Mouse (Mus musculus): ENCODE results near the gene Dcaf4. TPM values are rescaled to one million over a fixed set of nuclear protein-coding genes. Genes with fewer than 3 reads are reported as not detected.

The Dcaf4 gene
- polyA plus RNA-seq, 1 experiment from 2014 or later: 25.1 TPM

- TF ChIP-seq CTCF (IDR thresholded peaks at IDR 0.05; ENCODE audit: low read depth): no peak
- under 1% methylated on average over 29 of the region's 29 CpGs for WGBS
- ATAC-seq (ENCODE audit: insufficient read depth): no peak
These were observed 31.9 kb upstream of the Dcaf4 start for GRCm38 (mm10) chr12:83488211-83488941.

GRCm38 (mm10) chr12:83489748-83490147 is 30.5 kb upstream of the Dcaf4 start:
- no peaks in the 10 kb centered on the region for H3K36me3 ChIP-seq (ENCODE audit: insufficient read depth)
- WGBS: 38% methylated on average over 2 of the region's 2 CpGs
- H3K9ac ChIP-seq: no peak overlapping the region
- no peak overlapping the region for H3K4me3 ChIP-seq (ENCODE audit: low read depth, low read length)
- H3K4me2 ChIP-seq: no peak overlapping the region
- H3K27me3 ChIP-seq (ENCODE audit: insufficient read depth, low read length): peaks cover 21% of the 10 kb centered on the region
- H3K4me1 ChIP-seq (ENCODE audit: insufficient read depth): 0 out of 2 replicates have a peak, but pooled peaks cover 3% of the 10 kb centered on the region
- H3K9me3 ChIP-seq (ENCODE audit: low read depth, low read length): peaks cover 7% of the 10 kb centered on the region; the same call in 1 of the 2 replicates
- DNase-seq (no peak), ATAC-seq (ENCODE audit: insufficient read depth) (no peak)
- H3K27ac ChIP-seq (ENCODE audit: low read depth): no peak overlapping the region
- no peak for TF ChIP-seq CTCF (IDR thresholded peaks at IDR 0.05; ENCODE audit: low read depth)

More at GRCm38 (mm10) chr12:83488211-83488941, 31.9 kb upstream of the Dcaf4 start:
- Histone ChIP-seq H3K4me1 (ENCODE audit: insufficient read depth) (0 out of 2 replicates have a peak, but pooled peaks cover 3% of the 10 kb centered on the region), H3K4me2 (peak overlapping the region; percentile 99), H3K4me3 (ENCODE audit: low read depth, low read length) (peak overlapping the region; percentile 64), H3K9me3 (ENCODE audit: low read depth, low read length) (peaks cover 7% of the 10 kb centered on the region; the same call in 1 of the 2 replicates), H3K9ac (peak overlapping the region; percentile 34; the same call in 1 of the 2 replicates), H3K27ac (ENCODE audit: low read depth) (no peak overlapping the region), H3K36me3 (ENCODE audit: insufficient read depth) (no peaks in the 10 kb centered on the region), H3K27me3 (ENCODE audit: insufficient read depth, low read length) (peaks cover 33% of the 10 kb centered on the region)
- peak; percentile 38 for DNase-seq

GRCm38 (mm10) chr12:83491609-83492008 is 28.7 kb upstream of the Dcaf4 start:
- Histone ChIP-seq H3K27me3 (ENCODE audit: insufficient read depth, low read length) (peaks cover 4% of the 10 kb centered on the region), H3K9me3 (ENCODE audit: low read depth, low read length) (peaks cover 7% of the 10 kb centered on the region; the same call in 1 of the 2 replicates), H3K36me3 (ENCODE audit: insufficient read depth) (no peaks in the 10 kb centered on the region), H3K27ac (ENCODE audit: low read depth) (no peak overlapping the region), H3K4me3 (ENCODE audit: low read depth, low read length) (no peak overlapping the region), H3K4me1 (ENCODE audit: insufficient read depth) (no peaks in the 10 kb centered on the region), H3K9ac (no peak overlapping the region), H3K4me2 (no peak overlapping the region)
- ATAC-seq (ENCODE audit: insufficient read depth) (no peak), DNase-seq (peak; percentile 18)
- TF ChIP-seq CTCF (IDR thresholded peaks at IDR 0.05; ENCODE audit: low read depth): peak; percentile 56
- 70% methylated on average over 1 of the region's 1 CpGs for WGBS

GRCm38 (mm10) chr12:83492808-83493207 is 27.5 kb upstream of the Dcaf4 start:
- WGBS: 68% methylated on average over 3 of the region's 3 CpGs

GRCm38 (mm10) chr12:83494196-83494595 is 26.1 kb upstream of the Dcaf4 start:
- no peak overlapping the region for H3K9ac ChIP-seq
- peaks cover 4% of the 10 kb centered on the region; the same call in 1 of the 2 replicates for H3K27me3 ChIP-seq (ENCODE audit: insufficient read depth, low read length)
- H3K27ac ChIP-seq (ENCODE audit: low read depth): no peak overlapping the region
- H3K36me3 ChIP-seq (ENCODE audit: insufficient read depth): no peaks in the 10 kb centered on the region
- H3K4me2 ChIP-seq: no peak overlapping the region
- no peaks in the 10 kb centered on the region for H3K4me1 ChIP-seq (ENCODE audit: insufficient read depth)
- H3K4me3 ChIP-seq (ENCODE audit: low read depth, low read length): no peak overlapping the region
- DNase-seq (no peak), ATAC-seq (ENCODE audit: insufficient read depth) (no peak)
- TF ChIP-seq CTCF (IDR thresholded peaks at IDR 0.05; ENCODE audit: low read depth): no peak
- WGBS: 75% methylated on average over 9 of the region's 9 CpGs
- H3K9me3 ChIP-seq (ENCODE audit: low read depth, low read length): peaks cover 7% of the 10 kb centered on the region; the same call in 1 of the 2 replicates

More at GRCm38 (mm10) chr12:83492808-83493207, 27.5 kb upstream of the Dcaf4 start:
- Histone ChIP-seq H3K27ac (ENCODE audit: low read depth) (no peak overlapping the region), H3K27me3 (ENCODE audit: insufficient read depth, low read length) (peaks cover 4% of the 10 kb centered on the region; the same call in 1 of the 2 replicates), H3K9ac (no peak overlapping the region), H3K4me1 (ENCODE audit: insufficient read depth) (no peaks in the 10 kb centered on the region), H3K4me2 (no peak overlapping the region), H3K36me3 (ENCODE audit: insufficient read depth) (no peaks in the 10 kb centered on the region), H3K4me3 (ENCODE audit: low read depth, low read length) (no peak overlapping the region), H3K9me3 (ENCODE audit: low read depth, low read length) (peaks cover 7% of the 10 kb centered on the region; the same call in 1 of the 2 replicates)
- DNase-seq: no peak
- no peak for ATAC-seq (ENCODE audit: insufficient read depth)
- TF ChIP-seq CTCF (IDR thresholded peaks at IDR 0.05; ENCODE audit: low read depth): no peak

GRCm38 (mm10) chr12:83495248-83495960 is 24.9 kb upstream of the Dcaf4 start:
- Histone ChIP-seq H3K9ac (no peak overlapping the region), H3K27me3 (ENCODE audit: insufficient read depth, low read length) (no peaks in the 10 kb centered on the region), H3K4me3 (ENCODE audit: low read depth, low read length) (no peak overlapping the region), H3K36me3 (ENCODE audit: insufficient read depth) (no peaks in the 10 kb centered on the region), H3K4me2 (no peak overlapping the region), H3K4me1 (ENCODE audit: insufficient read depth) (no peaks in the 10 kb centered on the region), H3K9me3 (ENCODE audit: low read depth, low read length) (peaks cover 7% of the 10 kb centered on the region; the same call in 1 of the 2 replicates), H3K27ac (ENCODE audit: low read depth) (no peak overlapping the region)
- no peak for TF ChIP-seq CTCF (IDR thresholded peaks at IDR 0.05; ENCODE audit: low read depth)
- WGBS: 49% methylated on average over 4 of the region's 4 CpGs
- no peak for DNase-seq
- no peak for ATAC-seq (ENCODE audit: insufficient read depth)

GRCm38 (mm10) chr12:83495961-83496282 is 24.3 kb upstream of the Dcaf4 start:
- no peak overlapping the region for H3K4me2 ChIP-seq
- H3K9ac ChIP-seq: no peak overlapping the region
- no peak for TF ChIP-seq CTCF (IDR thresholded peaks at IDR 0.05; ENCODE audit: low read depth)
- H3K9me3 ChIP-seq (ENCODE audit: low read depth, low read length): peaks cover 7% of the 10 kb centered on the region; the same call in 1 of the 2 replicates
- no peaks in the 10 kb centered on the region for H3K27me3 ChIP-seq (ENCODE audit: insufficient read depth, low read length)
- H3K4me1 ChIP-seq (ENCODE audit: insufficient read depth): no peaks in the 10 kb centered on the region
- H3K27ac ChIP-seq (ENCODE audit: low read depth): no peak overlapping the region
- H3K4me3 ChIP-seq (ENCODE audit: low read depth, low read length): no peak overlapping the region
- H3K36me3 ChIP-seq (ENCODE audit: insufficient read depth): no peaks in the 10 kb centered on the region
- ATAC-seq (ENCODE audit: insufficient read depth) (no peak), DNase-seq (no peak)
- WGBS: 38% methylated on average over 9 of the region's 9 CpGs

Measured in lung, embryonic 14.5 days (tissue).